Mouse (Mus musculus) stomach, postnatal 0 days (tissue): ENCODE data around the gene Gmnc.

ENCODE experiments used
- CTCF ChIP-seq: IDR thresholded peaks from 2 replicates; pipeline ENCODE4 v1.5.1; 2016; ENCODE audit warnings: antibody characterized with exemption, low read depth, mild to moderate bottlenecking, moderate library complexity
- EP300 ChIP-seq: optimal IDR thresholded peaks from 2 replicates; pipeline ENCODE3; 2016; ENCODE audit warnings: antibody characterized with exemption

DNA sequence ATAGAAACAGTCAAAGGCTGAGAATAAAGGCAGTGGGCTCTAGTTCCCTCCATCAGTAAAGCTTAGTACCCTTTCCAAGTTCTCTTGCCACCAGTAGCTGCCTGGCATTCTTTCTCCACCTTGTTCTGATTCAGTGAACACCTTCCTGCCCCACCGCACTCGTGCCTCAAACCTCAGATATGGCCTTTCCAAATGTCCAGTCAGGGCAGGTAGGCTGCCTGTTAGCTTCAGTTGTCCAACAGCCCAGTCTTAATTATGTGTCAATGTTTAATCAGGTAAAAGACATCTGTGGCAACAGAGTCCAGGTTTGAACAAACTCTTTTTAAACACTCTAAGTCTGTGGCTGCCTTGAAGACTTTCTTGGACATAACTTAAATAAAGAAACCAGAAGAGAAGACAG lies 24.6 kb downstream of the Gmnc start:
- TF ChIP-seq CTCF (no peak), EP300 (no peak)
